In genomic region chr7:130368036-130368826, GRCm38 (mm10) we compare ENCODE assay signal across 11 mouse cellular contexts.
DNase-seq lines count a peak whose midpoint lies in the region; ATAC-seq and TF ChIP-seq lines count a peak whose summit lies in the region.
"Had no signal": no experiment of that assay in that cellular context is flagged by ENCODE, and none has a peak within 500 bp of the region (broad histone marks: within the 10 kb centered on the region; RNA-seq: fewer than 3 reads in every experiment).

No protein-coding gene starts in this region.

- TF ChIP-seq POLR2A in brain, embryonic 14.5 days (IDR thresholded peaks at IDR 0.05; ENCODE audit: borderline replicate concordance, extremely low read depth, insufficient read depth, insufficient read length, poor library complexity, severe bottlenecking): no peak

- H3K36me3 ChIP-seq in heart, embryonic 11.5 days (ENCODE audit: control insufficient read depth, insufficient read depth, low read length): no peaks in the 10 kb centered on the region
- H3K36me3 ChIP-seq in forebrain, embryonic 14.5 days (ENCODE audit: control insufficient read depth, insufficient read depth, low read length): no peaks in the 10 kb centered on the region
- H3K36me3 ChIP-seq in midbrain, embryonic 10.5 days: 0 out of 2 replicates have a peak, but pooled peaks cover 7% of the 10 kb centered on the region

- no peak overlapping the region for H3K27ac ChIP-seq in heart, embryonic 11.5 days (ENCODE audit: low read depth, low read length)
- H3K27ac ChIP-seq in forebrain, embryonic 14.5 days (ENCODE audit: low read depth, low read length): 0 out of 2 replicates have a peak overlapping the region, but pooled peaks have one; percentile 18
- peak overlapping the region; percentile 85 for H3K27ac ChIP-seq in midbrain, embryonic 10.5 days (replicated peaks)

- H3K4me3 ChIP-seq in heart, embryonic 11.5 days (ENCODE audit: low read depth, low read length): no peak overlapping the region
- no peak overlapping the region for H3K4me3 ChIP-seq in forebrain, embryonic 14.5 days (ENCODE audit: low read depth, low read length)
- H3K4me3 ChIP-seq in midbrain, embryonic 10.5 days: peak overlapping the region; percentile 44

- ATAC-seq in heart, embryonic 11.5 days (replicated peaks; ENCODE audit: insufficient number of reproducible peaks, low FRiP score, low TSS enrichment): no peak
- ATAC-seq in forebrain, embryonic 14.5 days: no peak
- no peak for ATAC-seq in granulocyte monocyte progenitor cell, adult 5-6 weeks (replicated peaks; ENCODE audit: poor library complexity, severe bottlenecking)
- ATAC-seq: Patski had no signal

- WGBS in heart, embryonic 11.5 days (ENCODE audit: insufficient replicate concordance): 38% methylated on average over 13 of the region's 13 CpGs
- 9% methylated on average over 13 of the region's 13 CpGs for WGBS in forebrain, embryonic 14.5 days
- 5% methylated on average over 13 of the region's 13 CpGs for WGBS in midbrain, embryonic 10.5 days

- intact Hi-C loops in heart, postnatal 36 days (cut with DNase I): no loop called here

- peak overlapping the region; percentile 42 for H3K4me2 ChIP-seq in heart, embryonic 11.5 days
- peak overlapping the region; percentile 43 for H3K4me2 ChIP-seq in forebrain, embryonic 14.5 days (ENCODE audit: low read length)

- TF ChIP-seq CTCF in brain, embryonic 14.5 days (IDR thresholded peaks at IDR 0.05; ENCODE audit: borderline replicate concordance, extremely low read depth, insufficient read depth, insufficient read length): no peak

- H3K4me1 ChIP-seq in heart, embryonic 11.5 days (ENCODE audit: control insufficient read depth, insufficient read depth, low read length): no peaks in the 10 kb centered on the region
- H3K4me1 ChIP-seq in forebrain, embryonic 14.5 days (ENCODE audit: control insufficient read depth, insufficient read depth, low read length): peaks cover 26% of the 10 kb centered on the region
- peaks cover 56% of the 10 kb centered on the region for H3K4me1 ChIP-seq in midbrain, embryonic 10.5 days

- H3K9me3 ChIP-seq in heart, embryonic 11.5 days (replicated peaks; ENCODE audit: control insufficient read depth, low read length): no peaks in the 10 kb centered on the region
- H3K9me3 ChIP-seq in forebrain, embryonic 14.5 days (replicated peaks; ENCODE audit: control insufficient read depth, low read length): no peaks in the 10 kb centered on the region
- peaks cover 30% of the 10 kb centered on the region for H3K9me3 ChIP-seq in midbrain, embryonic 10.5 days (replicated peaks)

- DNase-seq in heart, postnatal 36 days: no peak
- DNase-seq in brain, embryonic 14.5 days (ENCODE audit: low read depth): peak; percentile 11
- DNase-seq in forebrain, embryonic 14.5 days (ENCODE audit: low spot score): no peak
- peak; percentile 61 for DNase-seq in midbrain, embryonic 10.5 days (ENCODE audit: low spot score)
- no peak for DNase-seq in urinary bladder, postnatal 4 days (ENCODE audit: low spot score in 2 of 2)
- no peak for DNase-seq in ovary, postnatal 14 days (ENCODE audit: low spot score)
- DNase-seq: gastrocnemius, postnatal 25 days; right cerebral cortex, adult 18-20 months had no signal

- peak overlapping the region; percentile 36; the same call in 1 of the 2 replicates for H3K9ac ChIP-seq in heart, embryonic 11.5 days (ENCODE audit: low read depth, low read length)
- H3K9ac ChIP-seq in forebrain, embryonic 14.5 days (ENCODE audit: low read length): peak overlapping the region; percentile 7; the same call in 1 of the 2 replicates

- no peaks in the 10 kb centered on the region for H3K27me3 ChIP-seq in heart, embryonic 11.5 days (ENCODE audit: control insufficient read depth, insufficient read depth, low read length)
- H3K27me3 ChIP-seq in forebrain, embryonic 14.5 days (replicated peaks; ENCODE audit: control insufficient read depth, insufficient read depth, low read length): peaks cover 15% of the 10 kb centered on the region; the same call in 1 of the 2 replicates
- H3K27me3 ChIP-seq in midbrain, embryonic 10.5 days (ENCODE audit: low read depth, poor library complexity, severe bottlenecking): peaks cover 64% of the 10 kb centered on the region
- H3K27me3 ChIP-seq: Patski had no signal

Comparison
In these comparisons a context has a peak if more than half of its experiments do, and no peak if none do; other contexts are left out.
1. DNase-seq: peak in brain, embryonic 14.5 days (single experiment) and midbrain, embryonic 10.5 days (single experiment); none in heart, postnatal 36 days (0 of 2), forebrain, embryonic 14.5 days (single experiment), urinary bladder, postnatal 4 days (0 of 2) and ovary, postnatal 14 days (single experiment).